Mouse (Mus musculus): ENCODE results near the gene Tnf. TPM values are rescaled to one million over a fixed set of nuclear protein-coding genes. Genes with fewer than 3 reads are reported as not detected.

Tnf gene
- polyA plus RNA-seq, 1 experiment from 2014 or later = 0.23 TPM

GRCm38 (mm10) chr17:35204494-35205379 lies 2.9 kb upstream of the Tnf start, which contains the start of gene Lta:
TSS of gene Lta (minus strand) at chr17:35205351.
- 39% methylated on average over 20 of the region's 20 CpGs for WGBS
- peaks cover 22% of the 10 kb centered on the region for H3K27me3 ChIP-seq (replicated peaks; ENCODE audit: control insufficient read depth, insufficient read depth, low read length)
- no peaks in the 10 kb centered on the region for H3K36me3 ChIP-seq (ENCODE audit: control insufficient read depth, insufficient read depth, low read length)
- H3K4me2 ChIP-seq (ENCODE audit: low read depth, low read length) = no peak within 1 kb of the TSS
- H3K9ac ChIP-seq (ENCODE audit: low read depth, low read length) = 0 out of 2 replicates have a peak within 1 kb of the TSS, but pooled peaks have one; percentile 37
- no peaks in the 10 kb centered on the region for H3K9me3 ChIP-seq (ENCODE audit: control insufficient read depth, low read length)
- H3K4me1 ChIP-seq (ENCODE audit: control insufficient read depth, insufficient read depth, low read length) = no peaks in the 10 kb centered on the region
- no peak for ATAC-seq
- H3K4me3 ChIP-seq (ENCODE audit: low read length) = no peak within 1 kb of the TSS
- H3K27ac ChIP-seq (ENCODE audit: low read length) = no peak within 1 kb of the TSS

GRCm38 (mm10) chr17:35202442-35202841 lies 635 bp upstream of the Tnf start:
- Histone ChIP-seq H3K36me3 (ENCODE audit: control insufficient read depth, insufficient read depth, low read length) (no peaks in the 10 kb centered on the region), H3K27me3 (replicated peaks; ENCODE audit: control insufficient read depth, insufficient read depth, low read length) (peaks cover 26% of the 10 kb centered on the region), H3K4me1 (ENCODE audit: control insufficient read depth, insufficient read depth, low read length) (no peaks in the 10 kb centered on the region), H3K4me3 (ENCODE audit: low read length) (no peak overlapping the region), H3K9me3 (ENCODE audit: control insufficient read depth, low read length) (no peaks in the 10 kb centered on the region), H3K27ac (ENCODE audit: low read length) (no peak overlapping the region), H3K9ac (ENCODE audit: low read depth, low read length) (no peak overlapping the region), H3K4me2 (ENCODE audit: low read depth, low read length) (no peak overlapping the region)
- ATAC-seq = no peak
- 72% methylated on average over 4 of the region's 4 CpGs for WGBS

- Histone ChIP-seq H3K9me3 (ENCODE audit: control insufficient read depth, low read length) (no peaks in the 10 kb centered on the region), H3K4me2 (ENCODE audit: low read depth, low read length) (no peak overlapping the region), H3K4me3 (ENCODE audit: low read length) (no peak overlapping the region), H3K27me3 (replicated peaks; ENCODE audit: control insufficient read depth, insufficient read depth, low read length) (peaks cover 29% of the 10 kb centered on the region), H3K4me1 (ENCODE audit: control insufficient read depth, insufficient read depth, low read length) (peaks cover 2% of the 10 kb centered on the region), H3K9ac (ENCODE audit: low read depth, low read length) (no peak overlapping the region), H3K27ac (ENCODE audit: low read length) (no peak overlapping the region), H3K36me3 (ENCODE audit: control insufficient read depth, insufficient read depth, low read length) (no peaks in the 10 kb centered on the region)
- WGBS = 68% methylated on average over 11 of the region's 11 CpGs
- ATAC-seq = no peak
These were observed 679 bp downstream of the Tnf start for GRCm38 (mm10) chr17:35201128-35201527.

- Histone ChIP-seq H3K27me3 (replicated peaks; ENCODE audit: control insufficient read depth, insufficient read depth, low read length) (peaks cover 31% of the 10 kb centered on the region), H3K36me3 (ENCODE audit: control insufficient read depth, insufficient read depth, low read length) (no peaks in the 10 kb centered on the region), H3K9ac (ENCODE audit: low read depth, low read length) (no peak overlapping the region), H3K4me2 (ENCODE audit: low read depth, low read length) (no peak overlapping the region), H3K27ac (ENCODE audit: low read length) (no peak overlapping the region), H3K4me3 (ENCODE audit: low read length) (no peak overlapping the region), H3K9me3 (ENCODE audit: control insufficient read depth, low read length) (no peaks in the 10 kb centered on the region), H3K4me1 (ENCODE audit: control insufficient read depth, insufficient read depth, low read length) (peaks cover 8% of the 10 kb centered on the region)
- no peak for ATAC-seq
- WGBS = 78% methylated on average over 11 of the region's 11 CpGs
These were observed 1.4 kb downstream of the Tnf start for GRCm38 (mm10) chr17:35200398-35200797.

GRCm38 (mm10) chr17:35198946-35199345 lies 2.9 kb downstream of the Tnf start:
- no peak overlapping the region for H3K4me2 ChIP-seq (ENCODE audit: low read depth, low read length)
- H3K9me3 ChIP-seq (ENCODE audit: control insufficient read depth, low read length) = no peaks in the 10 kb centered on the region
- no peaks in the 10 kb centered on the region for H3K36me3 ChIP-seq (ENCODE audit: control insufficient read depth, insufficient read depth, low read length)
- ATAC-seq = no peak
- no peak overlapping the region for H3K27ac ChIP-seq (ENCODE audit: low read length)
- 37% methylated on average over 8 of the region's 8 CpGs for WGBS
- H3K4me3 ChIP-seq (ENCODE audit: low read length) = no peak overlapping the region
- no peak overlapping the region for H3K9ac ChIP-seq (ENCODE audit: low read depth, low read length)
- H3K4me1 ChIP-seq (ENCODE audit: control insufficient read depth, insufficient read depth, low read length) = peaks cover 13% of the 10 kb centered on the region
- H3K27me3 ChIP-seq (replicated peaks; ENCODE audit: control insufficient read depth, insufficient read depth, low read length) = peaks cover 27% of the 10 kb centered on the region

- peaks cover 26% of the 10 kb centered on the region for H3K27me3 ChIP-seq (replicated peaks; ENCODE audit: control insufficient read depth, insufficient read depth, low read length)
- H3K4me2 ChIP-seq (ENCODE audit: low read depth, low read length) = no peak overlapping the region
- no peaks in the 10 kb centered on the region for H3K9me3 ChIP-seq (ENCODE audit: control insufficient read depth, low read length)
- no peak overlapping the region for H3K4me3 ChIP-seq (ENCODE audit: low read length)
- peaks cover 13% of the 10 kb centered on the region for H3K4me1 ChIP-seq (ENCODE audit: control insufficient read depth, insufficient read depth, low read length)
- H3K36me3 ChIP-seq (ENCODE audit: control insufficient read depth, insufficient read depth, low read length) = no peaks in the 10 kb centered on the region
- no peak overlapping the region for H3K9ac ChIP-seq (ENCODE audit: low read depth, low read length)
- WGBS = 61% methylated on average over 7 of the region's 7 CpGs
- H3K27ac ChIP-seq (ENCODE audit: low read length) = no peak overlapping the region
- ATAC-seq = no peak
These were observed 3.8 kb downstream of the Tnf start for GRCm38 (mm10) chr17:35198029-35198428.

GRCm38 (mm10) chr17:35197126-35197525 lies 4.7 kb downstream of the Tnf start:
- Histone ChIP-seq H3K4me2 (ENCODE audit: low read depth, low read length) (no peak overlapping the region), H3K27me3 (replicated peaks; ENCODE audit: control insufficient read depth, insufficient read depth, low read length) (peaks cover 20% of the 10 kb centered on the region), H3K36me3 (ENCODE audit: control insufficient read depth, insufficient read depth, low read length) (no peaks in the 10 kb centered on the region), H3K27ac (ENCODE audit: low read length) (no peak overlapping the region), H3K9ac (ENCODE audit: low read depth, low read length) (no peak overlapping the region), H3K4me3 (ENCODE audit: low read length) (no peak overlapping the region), H3K4me1 (ENCODE audit: control insufficient read depth, insufficient read depth, low read length) (peaks cover 13% of the 10 kb centered on the region), H3K9me3 (ENCODE audit: control insufficient read depth, low read length) (no peaks in the 10 kb centered on the region)
- 58% methylated on average over 6 of the region's 6 CpGs for whole genome bisulfite sequencing
- ATAC-seq = no peak

- H3K27ac ChIP-seq (ENCODE audit: low read length) = no peak overlapping the region
- peak overlapping the region; percentile 52 for H3K4me3 ChIP-seq (ENCODE audit: low read length)
- peak overlapping the region; percentile 95 for H3K4me2 ChIP-seq (ENCODE audit: low read depth, low read length)
- no peaks in the 10 kb centered on the region for H3K36me3 ChIP-seq (ENCODE audit: control insufficient read depth, insufficient read depth, low read length)
- no peaks in the 10 kb centered on the region for H3K9me3 ChIP-seq (ENCODE audit: control insufficient read depth, low read length)
- H3K27me3 ChIP-seq (replicated peaks; ENCODE audit: control insufficient read depth, insufficient read depth, low read length) = peaks cover 16% of the 10 kb centered on the region
- H3K4me1 ChIP-seq (ENCODE audit: control insufficient read depth, insufficient read depth, low read length) = peaks cover 13% of the 10 kb centered on the region
- H3K9ac ChIP-seq (ENCODE audit: low read depth, low read length) = peak overlapping the region; percentile 67
- 33% methylated on average over 9 of the region's 9 CpGs for WGBS
- 0 out of 2 replicates have a peak, but pooled peaks have one; percentile 26 for ATAC-seq
These were observed 5.5 kb downstream of the Tnf start for GRCm38 (mm10) chr17:35196321-35196641.

- Histone ChIP-seq H3K27me3 (replicated peaks; ENCODE audit: control insufficient read depth, insufficient read depth, low read length) (peaks cover 14% of the 10 kb centered on the region), H3K4me2 (ENCODE audit: low read depth, low read length) (peak overlapping the region; percentile 95), H3K9me3 (ENCODE audit: control insufficient read depth, low read length) (no peaks in the 10 kb centered on the region), H3K9ac (ENCODE audit: low read depth, low read length) (peak overlapping the region; percentile 67), H3K36me3 (ENCODE audit: control insufficient read depth, insufficient read depth, low read length) (no peaks in the 10 kb centered on the region), H3K4me3 (ENCODE audit: low read length) (peak overlapping the region; percentile 52), H3K27ac (ENCODE audit: low read length) (no peak overlapping the region), H3K4me1 (ENCODE audit: control insufficient read depth, insufficient read depth, low read length) (peaks cover 13% of the 10 kb centered on the region)
- peak; percentile 84 for ATAC-seq
- WGBS = 2% methylated on average over 66 of the region's 66 CpGs
These were observed 6.0 kb downstream of the Tnf start for GRCm38 (mm10) chr17:35195631-35196320.
